Mouse (Mus musculus) layer of hippocampus, postnatal 36 days (tissue): ENCODE measurements around the gene Prom2. TPM values are rescaled to one million over a fixed set of nuclear protein-coding genes. Genes with fewer than 3 reads are reported as not detected.

Source experiments
- DNase-seq, 2 experiments: peaks; one replicate each; pipeline ENCODE4 v3.0.0; 2022
- total RNA-seq, 2 experiments: library from RNA; stranded (reverse); gene quantifications; 2 replicates each; pipeline ENCODE4 v1.2.3; 2021

The Prom2 gene
- total RNA-seq, 2 experiments from 2014 or later: 0.07 to 0.08 TPM

GRCm38 (mm10) chr2:127523950-127524729 lies 17.1 kb downstream of the Prom2 start:
- no peak for DNase-seq

GRCm38 (mm10) chr2:127522006-127522441 lies 19.2 kb downstream of the Prom2 start, which contains the start of gene Kcnip3:
TSS of gene Kcnip3 (minus strand) at chr2:127522094.
- peak; percentile 69 to 80 for DNase-seq

- peak; percentile 68 to 69 for DNase-seq
Observed at GRCm38 (mm10) chr2:127521172-127522005, 19.9 kb downstream of the Prom2 start.

- no peak for DNase-seq
Observed at GRCm38 (mm10) chr2:127520123-127520522, 21.1 kb downstream of the Prom2 start.

GRCm38 (mm10) chr2:127519308-127519707 lies 22.0 kb downstream of the Prom2 start:
- no peak for DNase-seq

- no peak for DNase-seq
Observed at GRCm38 (mm10) chr2:127518831-127519230, 22.4 kb downstream of the Prom2 start.

GRCm38 (mm10) chr2:127518273-127518672 lies 23.0 kb downstream of the Prom2 start:
- DNase-seq: peak in 1 of 2 experiments; percentile 55

- DNase-seq: peak in 1 of 2 experiments; percentile 56
Observed at GRCm38 (mm10) chr2:127517081-127517480, 24.2 kb downstream of the Prom2 start.

- no peak for DNase-seq
Observed at GRCm38 (mm10) chr2:127514380-127515124, 26.7 kb downstream of the Prom2 start.

- DNase-seq: no peak
Observed at GRCm38 (mm10) chr2:127513244-127513643, 28.0 kb downstream of the Prom2 start.

- no peak for DNase-seq
Observed at GRCm38 (mm10) chr2:127511426-127511825, 29.8 kb downstream of the Prom2 start.

- DNase-seq: peak in 1 of 2 experiments; percentile 44
Observed at GRCm38 (mm10) chr2:127507967-127508660, 33.2 kb downstream of the Prom2 start.

- peak; percentile 84 to 86 for DNase-seq
Observed at GRCm38 (mm10) chr2:127507077-127507774, 34.0 kb downstream of the Prom2 start.

GRCm38 (mm10) chr2:127506131-127506632 lies 35.1 kb downstream of the Prom2 start:
- no peak for DNase-seq

GRCm38 (mm10) chr2:127505196-127505595 lies 36.1 kb downstream of the Prom2 start:
- DNase-seq: no peak

GRCm38 (mm10) chr2:127503751-127504549 lies 37.3 kb downstream of the Prom2 start:
- peak in 1 of 2 experiments; percentile 68 for DNase-seq

- no peak for DNase-seq
Observed at GRCm38 (mm10) chr2:127501061-127501460, 40.2 kb downstream of the Prom2 start.

- DNase-seq: no peak
Observed at GRCm38 (mm10) chr2:127498750-127499149, 42.5 kb downstream of the Prom2 start.

GRCm38 (mm10) chr2:127496321-127496720 lies 44.9 kb downstream of the Prom2 start:
- no peak for DNase-seq
